Mouse (Mus musculus) heart, postnatal 0 days (tissue): ENCODE measurements around the gene Foxn3. TPM values are rescaled to one million over a fixed set of nuclear protein-coding genes. Genes with fewer than 3 reads are reported as not detected.

Source experiments
- ATAC-seq: fragments of 200-750 bp; cut with Nextera tagmentation; 2 replicates; pipeline ENCODE4 v1.8.0; 2017; ENCODE audit warnings: low read depth, moderate number of reproducible peaks, moderate library complexity; ENCODE audit not compliant: insufficient read depth
- DNase-seq: peaks from one replicate; pipeline ENCODE4 v3.0.0-alpha.2; 2016; ENCODE audit warnings: low spot score
- H3K27ac ChIP-seq: fragments of 300-500 bp; sonication (generic); 2 replicates; pipeline ENCODE4 v1.5.1; 2014; ENCODE audit warnings: low read depth, mild to moderate bottlenecking
- H3K27me3 ChIP-seq: fragments of 300-500 bp; sonication (generic); 2 replicates; pipeline ENCODE4 v1.6.1; 2014; ENCODE audit warnings: low read length, mixed read lengths; ENCODE audit not compliant: control insufficient read depth, insufficient read depth
- H3K36me3 ChIP-seq: fragments of 300-500 bp; sonication (generic); replicated peaks from 2 replicates; pipeline ENCODE4 v1.6.1; 2014; ENCODE audit warnings: low read length, mixed read lengths; ENCODE audit not compliant: control insufficient read depth, insufficient read depth
- H3K4me1 ChIP-seq: fragments of 300-500 bp; sonication (generic); 2 replicates; pipeline ENCODE4 v1.6.1; 2014; ENCODE audit warnings: antibody characterized with exemption; ENCODE audit not compliant: control insufficient read depth, insufficient read depth
- H3K4me2 ChIP-seq: fragments of 300-500 bp; sonication (generic); 2 replicates; pipeline ENCODE4 v1.6.1; 2014; ENCODE audit warnings: low read depth, mild to moderate bottlenecking, low read length, moderate library complexity
- H3K4me3 ChIP-seq: fragments of 300-500 bp; sonication (generic); 2 replicates; pipeline ENCODE4 v1.5.1; 2014; ENCODE audit warnings: low read depth, low read length
- H3K9ac ChIP-seq: fragments of 300-500 bp; sonication (generic); replicated peaks from 2 replicates; pipeline ENCODE4 v1.6.1; 2014; ENCODE audit warnings: low read depth, low read length, mixed read lengths
- H3K9me3 ChIP-seq: fragments of 300-500 bp; sonication (generic); replicated peaks from 2 replicates; pipeline ENCODE4 v1.6.1; 2016; ENCODE audit warnings: low read length; ENCODE audit not compliant: control insufficient read depth
- CTCF ChIP-seq: IDR thresholded peaks from 2 replicates; pipeline ENCODE4 v1.5.1; 2016; ENCODE audit warnings: antibody characterized with exemption, control low read depth, low read depth
- EP300 ChIP-seq: IDR thresholded peaks from 2 replicates; pipeline ENCODE4 v1.6.1; 2016; ENCODE audit warnings: antibody characterized with exemption, low read depth
- WGBS: fragments of 180-500 bp; shearing (Covaris S2); extraction: QIAGEN DNeasy Blood & Tissue Kit; methylation state at CpG from one replicate; pipeline ENCODE4 v1.1.7; 2014; 5-methylcytosine and 5-hydroxymethylcytosine counted together
- polyA plus RNA-seq: library from polyadenylated mRNA; unstranded; fragments of >200 nt; fragmentation: Nextera tagmentation; extraction: Ambion mirVana; gene quantifications from 2 replicates; pipeline ENCODE4 v1.2.1, GENCODE M21; 2015
- total RNA-seq: library from RNA; depleted of rRNA; stranded (reverse); fragments of >200 nt; gene quantifications from 2 replicates; pipeline ENCODE4 v1.2.3, GENCODE M21; 2014; ENCODE audit warnings: low replicate concordance

Foxn3 gene
- total and polyA plus RNA-seq, 2 experiments from 2014 or later: 31.4 to 55.3 TPM

GRCm38 (mm10) chr12:99440953-99441352 is 122.4 kb downstream of the Foxn3 start:
- ATAC-seq (no peak), DNase-seq (no peak)
- Histone ChIP-seq H3K4me2 (no peak overlapping the region), H3K4me1 (no peaks in the 10 kb centered on the region), H3K27me3 (no peaks in the 10 kb centered on the region), H3K4me3 (no peak overlapping the region), H3K9ac (no peak overlapping the region), H3K36me3 (no peaks in the 10 kb centered on the region), H3K27ac (no peak overlapping the region), H3K9me3 (no peaks in the 10 kb centered on the region)
- no peak for TF ChIP-seq CTCF
- no peak for TF ChIP-seq EP300
- WGBS: 73% methylated on average over 4 of the region's 4 CpGs

- DNase-seq: no peak
- Histone ChIP-seq H3K4me2 (no peak overlapping the region), H3K27me3 (no peaks in the 10 kb centered on the region), H3K36me3 (no peaks in the 10 kb centered on the region), H3K4me1 (no peaks in the 10 kb centered on the region), H3K4me3 (no peak overlapping the region), H3K9ac (no peak overlapping the region), H3K27ac (no peak overlapping the region), H3K9me3 (no peaks in the 10 kb centered on the region)
- ATAC-seq: no peak
- 54% methylated on average over 3 of the region's 3 CpGs for WGBS
- TF ChIP-seq EP300 (no peak), CTCF (no peak)
Observed at GRCm38 (mm10) chr12:99440022-99440421, 123.4 kb downstream of the Foxn3 start.

GRCm38 (mm10) chr12:99435189-99435588 is 128.2 kb downstream of the Foxn3 start:
- no peak for DNase-seq
- no peak overlapping the region for H3K9ac ChIP-seq

DNA sequence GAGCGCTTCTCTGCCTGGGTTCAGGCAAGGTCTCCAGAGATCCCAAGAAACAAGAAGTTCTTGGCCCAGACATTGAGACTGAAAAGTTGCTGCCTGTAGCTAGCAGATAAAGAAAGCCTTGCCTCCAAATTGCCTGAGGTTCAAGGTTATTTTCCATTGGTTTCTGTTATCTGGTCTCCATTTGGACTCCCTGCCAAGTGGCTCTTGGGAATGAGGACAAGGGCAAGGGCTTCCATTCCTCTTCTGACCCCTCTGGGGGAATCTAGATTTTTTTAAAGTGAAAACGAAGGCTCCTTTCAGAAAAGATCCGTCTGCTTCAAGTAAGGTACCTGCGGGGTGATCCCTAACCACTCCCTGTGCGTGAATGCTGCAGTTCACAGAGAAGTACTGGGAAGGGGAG is 130.0 kb downstream of the Foxn3 start:
- no peak for DNase-seq
- Histone ChIP-seq H3K4me3 (no peak overlapping the region), H3K27ac (no peak overlapping the region), H3K27me3 (no peaks in the 10 kb centered on the region), H3K9ac (no peak overlapping the region), H3K4me2 (no peak overlapping the region), H3K4me1 (no peaks in the 10 kb centered on the region), H3K9me3 (no peaks in the 10 kb centered on the region), H3K36me3 (no peaks in the 10 kb centered on the region)
- TF ChIP-seq EP300 (no peak), CTCF (no peak)
- no peak for ATAC-seq
- 64% methylated on average over 5 of the region's 5 CpGs for WGBS

More at GRCm38 (mm10) chr12:99435189-99435588, 128.2 kb downstream of the Foxn3 start:
- no peak overlapping the region for H3K4me2 ChIP-seq
- no peaks in the 10 kb centered on the region for H3K27me3 ChIP-seq
- H3K27ac ChIP-seq: no peak overlapping the region
- 93% methylated on average over 4 of the region's 4 CpGs for WGBS
- H3K4me1 ChIP-seq: no peaks in the 10 kb centered on the region
- H3K4me3 ChIP-seq: no peak overlapping the region
- no peak for ATAC-seq
- TF ChIP-seq CTCF (no peak), EP300 (no peak)
- H3K9me3 ChIP-seq: no peaks in the 10 kb centered on the region
- H3K36me3 ChIP-seq: no peaks in the 10 kb centered on the region

DNA sequence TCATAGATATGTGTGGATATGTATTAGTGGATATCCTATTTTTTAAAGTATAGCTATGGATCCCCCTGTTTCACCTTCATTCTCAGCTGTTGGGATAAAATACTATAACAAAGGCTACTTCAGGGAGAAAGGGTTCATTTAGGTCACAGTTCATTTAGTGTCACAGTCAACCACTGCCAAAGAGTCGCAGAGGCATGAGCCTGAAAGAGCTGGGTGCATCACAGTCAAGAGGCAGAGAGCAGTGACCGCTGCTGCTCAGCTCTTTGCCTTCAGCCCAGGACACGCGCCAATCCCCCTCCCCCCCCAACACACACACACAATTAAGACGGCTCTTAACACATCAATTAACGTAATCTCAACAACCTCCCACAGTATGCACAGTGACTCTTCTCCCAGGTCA is 131.8 kb downstream of the Foxn3 start:
- no peaks in the 10 kb centered on the region for H3K27me3 ChIP-seq
- H3K9ac ChIP-seq: no peak overlapping the region
- H3K4me3 ChIP-seq: no peak overlapping the region
- WGBS: 87% methylated on average over 6 of the region's 6 CpGs
- TF ChIP-seq EP300: no peak
- TF ChIP-seq CTCF: no peak
- H3K4me2 ChIP-seq: no peak overlapping the region
- H3K4me1 ChIP-seq: no peaks in the 10 kb centered on the region
- no peaks in the 10 kb centered on the region for H3K9me3 ChIP-seq
- no peak for DNase-seq
- no peak overlapping the region for H3K27ac ChIP-seq
- H3K36me3 ChIP-seq: no peaks in the 10 kb centered on the region
- no peak for ATAC-seq

DNA sequence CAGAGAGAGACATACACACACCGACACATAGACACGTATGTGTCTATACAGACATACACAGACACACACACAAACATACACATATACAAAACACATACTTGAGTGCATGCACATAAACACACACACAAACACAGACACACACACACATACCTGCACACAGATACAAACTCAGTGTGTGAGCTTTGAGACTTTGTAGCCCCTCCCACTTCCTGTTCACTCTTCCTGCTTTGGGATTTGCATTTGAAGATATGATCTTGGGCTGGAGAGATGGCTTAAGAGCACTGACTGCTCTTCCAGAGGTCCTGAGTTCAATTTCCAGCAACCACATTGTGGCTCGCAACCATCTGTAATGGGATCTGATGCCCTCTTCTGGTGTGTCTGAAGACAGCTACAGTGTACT is 132.4 kb downstream of the Foxn3 start:
- Histone ChIP-seq H3K4me1 (no peaks in the 10 kb centered on the region), H3K36me3 (no peaks in the 10 kb centered on the region), H3K4me3 (no peak overlapping the region), H3K9me3 (no peaks in the 10 kb centered on the region), H3K27me3 (no peaks in the 10 kb centered on the region), H3K27ac (no peak overlapping the region), H3K4me2 (no peak overlapping the region), H3K9ac (no peak overlapping the region)
- no peak for TF ChIP-seq CTCF
- TF ChIP-seq EP300: no peak
- no peak for ATAC-seq
- no peak for DNase-seq
- WGBS: 98% methylated on average over 3 of the region's 3 CpGs
